Mouse (Mus musculus) lung, postnatal 36 days (tissue): ENCODE data around the gene Rapsn.
"Not testable (repeated sequence)": the region's sequence is repeated elsewhere in the genome, so short reads cannot be mapped to it uniquely, and the experiment has no call there.

Source experiments
- DNase-seq: peaks from one replicate; pipeline ENCODE4 v3.0.0; 2022; ENCODE audit warnings: mixed read lengths

Gene Rapsn

GRCm38 (mm10) chr2:91035385-91035784 lies at the start of gene Rapsn:
Rapsn (plus strand) TSS chr2:91035620.
- peak; percentile 69 for DNase-seq

DNA sequence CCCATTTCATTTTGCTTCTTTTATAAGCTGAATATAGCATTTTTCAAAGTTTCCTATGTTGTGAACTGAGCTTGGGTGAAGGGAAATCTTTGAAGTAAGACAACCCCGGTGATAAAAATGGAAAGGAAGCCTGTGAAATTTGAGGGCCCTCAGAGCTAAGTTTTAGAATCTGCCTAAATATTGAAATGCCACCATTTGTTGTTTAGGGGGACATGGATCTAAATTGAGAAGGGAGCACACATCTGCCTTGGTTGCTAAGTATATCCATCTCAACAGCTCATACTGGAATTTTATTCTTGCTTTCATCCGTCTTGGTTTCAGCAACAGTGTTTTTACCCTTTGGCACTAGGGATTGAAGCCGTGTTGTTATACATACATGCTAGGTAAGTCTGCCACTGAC lies 49.4 kb upstream of the Rapsn start:
- DNase-seq: no peak

DNA sequence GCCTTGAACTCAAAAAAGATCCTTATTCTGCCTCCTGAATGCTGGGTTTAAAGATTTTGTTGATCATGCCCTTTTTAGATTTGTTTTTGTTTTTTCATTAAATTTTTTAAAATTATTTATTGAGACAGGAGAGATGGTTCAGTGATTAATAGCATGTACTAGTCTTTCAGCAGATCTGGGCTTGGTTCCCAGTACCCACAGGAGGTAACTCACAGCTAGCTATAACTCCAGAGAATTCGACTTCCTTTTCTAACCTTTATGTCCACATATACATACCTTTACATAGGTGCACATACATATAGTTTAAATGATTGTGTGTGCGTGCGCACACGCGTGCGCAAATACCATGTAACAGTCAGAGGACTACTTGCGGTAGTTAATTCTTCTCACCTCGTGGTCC lies 26.9 kb upstream of the Rapsn start:
- DNase-seq: no peak

DNA sequence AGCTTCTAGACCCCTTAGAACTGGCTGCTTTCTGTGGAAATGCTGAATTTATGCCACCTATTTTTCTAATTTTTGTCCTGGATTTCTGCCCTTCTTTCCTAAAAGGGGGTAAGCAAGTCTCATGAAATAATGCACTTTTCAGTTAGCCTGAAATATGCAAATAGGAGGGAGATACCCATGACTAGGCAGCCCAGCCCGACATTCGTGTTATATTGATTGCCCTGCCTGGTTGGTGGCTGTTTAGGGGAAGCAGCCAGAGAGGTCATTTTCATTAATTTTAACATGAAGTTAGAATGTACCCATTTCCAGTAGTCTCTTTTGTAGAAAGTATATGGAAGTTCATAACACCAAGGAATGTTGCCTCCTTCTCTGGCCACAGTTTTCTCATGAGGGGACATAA lies 21.5 kb upstream of the Rapsn start:
- no peak for DNase-seq

DNA sequence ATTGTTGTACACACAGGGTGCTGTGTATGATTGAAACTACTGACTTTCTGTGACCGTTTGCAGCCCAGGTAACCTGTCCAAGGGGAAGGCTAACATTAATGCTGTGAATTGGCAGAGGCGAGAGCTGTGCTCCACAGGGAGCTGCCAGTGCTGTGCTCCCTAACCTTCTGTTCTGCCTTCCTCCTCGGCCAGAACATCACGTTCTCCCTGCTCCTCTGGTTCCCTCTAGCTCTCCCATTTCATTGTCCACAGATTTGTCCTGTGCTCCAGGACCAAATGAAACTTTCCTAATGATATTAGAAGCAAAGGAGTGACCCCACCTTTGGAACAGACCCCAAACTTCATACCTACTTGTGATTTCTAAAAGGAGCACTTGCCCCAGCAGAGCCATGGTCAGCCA lies 20.0 kb upstream of the Rapsn start:
- no peak for DNase-seq

DNA sequence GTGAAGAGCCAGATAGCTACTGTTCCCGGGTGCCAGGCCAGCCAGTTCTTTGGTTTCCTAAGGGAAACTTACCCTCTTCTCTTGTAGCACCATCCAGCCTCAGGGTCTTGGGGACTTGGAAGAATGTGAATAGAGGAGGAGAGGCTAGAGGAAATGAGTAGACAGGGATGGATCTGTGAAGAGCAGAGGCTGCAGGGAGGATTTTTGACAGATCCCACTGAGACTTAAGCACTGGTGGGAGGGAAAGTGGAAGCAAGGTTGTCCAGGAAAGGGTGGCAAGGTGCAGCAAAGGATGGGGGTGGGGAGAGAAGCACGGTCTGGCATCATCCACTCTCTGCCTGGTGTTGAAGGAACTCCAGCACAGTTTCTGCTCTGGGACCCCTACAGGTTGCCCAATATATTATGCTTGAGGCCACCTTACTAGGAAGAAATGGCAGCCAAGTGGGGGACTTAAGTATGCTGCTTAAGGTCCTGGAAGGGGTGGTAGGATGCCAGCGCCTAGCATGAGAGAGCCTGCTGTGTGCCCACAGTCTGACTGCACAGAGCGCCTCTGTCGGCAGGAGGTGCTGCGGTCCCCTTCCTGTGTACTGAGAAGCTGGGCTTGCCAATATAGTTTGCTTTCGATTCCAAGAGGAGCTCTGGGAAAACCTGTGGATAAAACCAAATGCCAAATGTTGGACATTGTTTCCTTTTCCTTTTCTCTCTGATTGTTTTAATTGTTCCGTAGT lies 17.2 kb upstream of the Rapsn start:
- peak; percentile 46 for DNase-seq

GRCm38 (mm10) chr2:91019911-91020310 lies 15.5 kb upstream of the Rapsn start:
- no peak for DNase-seq

DNA sequence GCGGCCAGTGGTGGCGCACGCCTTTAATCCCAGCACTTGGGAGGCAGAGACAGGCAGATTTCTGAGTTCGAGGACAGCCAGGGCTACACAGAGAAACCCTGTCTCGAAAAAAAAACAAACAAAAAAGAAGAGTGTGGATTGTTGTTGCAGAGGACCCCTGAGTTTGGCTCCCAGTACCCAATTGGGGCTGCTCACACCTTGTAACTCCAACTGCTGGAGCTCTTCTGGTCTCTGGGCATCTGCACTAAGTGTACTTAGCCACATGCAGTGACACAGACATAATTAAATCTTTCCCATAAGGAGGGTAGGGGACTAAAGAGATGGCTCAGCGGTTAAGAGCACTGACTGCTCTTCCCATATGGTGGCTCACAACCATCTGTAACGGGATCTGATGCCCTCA lies 13.2 kb upstream of the Rapsn start:
- DNase-seq: not testable (repeated sequence)

GRCm38 (mm10) chr2:91023131-91023530 lies 12.3 kb upstream of the Rapsn start:
- DNase-seq: no peak

DNA sequence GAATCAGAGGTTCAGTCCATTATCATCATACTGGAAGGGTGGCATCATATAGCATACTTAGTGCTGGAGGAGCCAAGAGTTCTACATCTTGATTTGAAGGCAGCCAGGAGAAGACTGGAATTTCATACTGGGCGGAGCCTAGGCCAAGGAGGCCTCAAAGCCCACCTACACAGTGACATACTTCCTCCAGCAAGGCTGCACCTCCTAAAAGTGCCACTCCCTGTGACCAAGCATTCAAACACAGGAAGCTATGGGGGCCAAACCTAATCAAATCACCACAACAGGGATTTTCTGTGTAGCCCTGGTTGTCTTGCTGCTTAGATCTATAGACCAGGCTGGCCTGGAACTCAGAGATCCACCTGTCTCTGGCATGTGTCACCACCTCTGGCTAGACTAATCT lies 11.5 kb upstream of the Rapsn start:
- DNase-seq: no peak

DNA sequence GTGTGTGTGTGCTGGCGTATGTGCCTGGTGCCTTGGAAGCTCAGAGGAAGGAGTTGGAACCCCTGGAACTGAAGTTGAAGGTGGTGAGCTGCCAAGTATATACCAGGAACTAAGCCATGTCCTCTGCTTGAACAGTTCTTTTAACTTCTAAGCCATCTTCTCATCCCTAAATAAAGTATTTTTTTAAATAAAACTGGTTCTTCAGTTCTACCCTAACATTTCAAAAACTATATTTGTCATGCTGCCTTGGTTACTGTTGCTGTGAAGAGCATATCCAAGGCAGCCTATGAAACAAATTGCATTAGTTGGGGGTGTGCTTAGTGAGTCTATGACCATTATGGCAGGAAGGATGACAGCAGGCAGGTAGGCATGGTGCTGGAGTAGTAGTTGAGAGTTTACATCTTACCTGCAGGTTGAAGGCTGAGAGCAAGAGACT lies 10.3 kb upstream of the Rapsn start:
- DNase-seq: no peak

DNA sequence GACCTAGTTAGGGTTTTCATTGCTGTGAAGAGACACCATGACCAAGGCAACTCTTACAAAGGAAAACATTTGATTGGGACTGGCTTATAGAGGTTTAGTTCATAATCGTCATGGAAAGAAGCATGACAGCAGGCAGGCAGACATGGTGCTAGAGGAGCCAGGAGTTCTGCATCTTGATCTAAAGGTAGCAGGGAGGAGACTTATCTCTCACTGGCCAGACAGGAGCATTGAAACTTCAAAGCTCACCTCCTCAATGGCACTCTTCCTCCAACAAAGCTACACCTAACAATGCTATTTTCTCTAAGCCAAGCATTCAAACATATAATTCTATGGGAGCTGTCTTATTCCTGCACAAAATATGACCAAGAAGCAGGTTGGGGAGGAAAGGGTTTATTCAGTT lies 8.9 kb upstream of the Rapsn start:
- no peak for DNase-seq

- DNase-seq: peak; percentile 55
Measured at GRCm38 (mm10) chr2:91027391-91028214, 7.8 kb upstream of the Rapsn start.

DNA sequence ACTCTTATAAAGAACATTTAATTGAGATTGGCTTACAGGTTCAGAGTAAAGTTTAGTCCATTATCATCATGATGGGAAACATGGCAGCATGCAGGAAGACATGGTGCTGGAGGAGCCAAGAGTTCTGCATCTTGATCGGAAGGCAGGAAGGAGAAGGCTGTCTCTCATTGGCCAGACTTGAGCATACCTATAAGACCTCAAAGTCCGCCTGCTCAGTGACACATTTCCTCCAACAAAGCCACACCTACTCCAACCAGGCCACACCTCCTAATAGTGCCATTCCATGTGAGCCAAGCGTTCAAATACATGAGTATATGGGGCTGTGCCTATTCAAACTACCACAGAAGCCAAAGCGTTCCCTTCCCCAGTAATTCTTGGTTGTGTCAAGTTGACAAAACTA lies 4.2 kb upstream of the Rapsn start:
- no peak for DNase-seq

GRCm38 (mm10) chr2:91033000-91033399 lies 2.4 kb upstream of the Rapsn start:
- DNase-seq: peak; percentile 8

DNA sequence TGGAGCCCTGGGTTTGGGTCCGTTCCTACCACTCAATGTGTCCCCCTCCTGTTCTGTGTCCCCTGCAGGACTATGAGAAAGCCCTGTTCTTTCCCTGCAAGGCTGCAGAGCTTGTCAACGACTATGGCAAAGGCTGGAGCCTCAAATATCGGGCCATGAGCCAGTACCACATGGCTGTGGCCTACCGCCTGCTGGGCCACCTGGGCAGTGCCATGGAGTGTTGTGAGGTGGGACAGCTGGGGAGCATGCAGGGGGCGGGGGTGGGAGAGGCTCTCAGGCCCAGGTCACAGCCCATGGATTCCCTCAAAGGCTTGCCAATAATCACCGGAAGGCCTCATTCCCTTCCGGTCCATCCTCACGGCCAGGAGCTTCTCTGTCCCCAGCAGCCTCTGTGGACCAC lies 6.4 kb downstream of the Rapsn start:
- no peak for DNase-seq

- DNase-seq: peak; percentile 20
Measured at GRCm38 (mm10) chr2:91042651-91043398, 7.4 kb downstream of the Rapsn start.

- DNase-seq: no peak
Measured at GRCm38 (mm10) chr2:91044727-91045126, 9.3 kb downstream of the Rapsn start.

DNA sequence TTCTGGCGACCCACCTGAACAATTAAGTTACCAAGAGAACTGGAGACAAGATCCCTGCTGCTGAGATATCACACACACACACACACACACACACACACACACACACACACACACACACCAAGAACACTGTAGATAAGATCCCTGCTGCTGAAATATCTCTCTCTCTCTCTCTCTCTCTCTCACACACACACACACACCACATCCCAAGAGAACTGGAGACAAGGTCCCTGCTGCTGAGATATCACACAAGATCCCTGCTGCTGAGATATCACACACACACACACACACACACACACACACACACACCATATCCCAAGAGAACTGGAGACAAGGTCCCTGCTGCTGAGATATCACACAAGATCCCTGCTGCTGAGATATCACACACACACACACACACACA lies 10.4 kb downstream of the Rapsn start:
- DNase-seq: not testable (repeated sequence)

GRCm38 (mm10) chr2:91047359-91047758 lies 11.9 kb downstream of the Rapsn start:
- no peak for DNase-seq

GRCm38 (mm10) chr2:91051917-91052316 lies 16.5 kb downstream of the Rapsn start:
- DNase-seq: no peak

GRCm38 (mm10) chr2:91052752-91053151 lies 17.3 kb downstream of the Rapsn start:
- DNase-seq: no peak

DNA sequence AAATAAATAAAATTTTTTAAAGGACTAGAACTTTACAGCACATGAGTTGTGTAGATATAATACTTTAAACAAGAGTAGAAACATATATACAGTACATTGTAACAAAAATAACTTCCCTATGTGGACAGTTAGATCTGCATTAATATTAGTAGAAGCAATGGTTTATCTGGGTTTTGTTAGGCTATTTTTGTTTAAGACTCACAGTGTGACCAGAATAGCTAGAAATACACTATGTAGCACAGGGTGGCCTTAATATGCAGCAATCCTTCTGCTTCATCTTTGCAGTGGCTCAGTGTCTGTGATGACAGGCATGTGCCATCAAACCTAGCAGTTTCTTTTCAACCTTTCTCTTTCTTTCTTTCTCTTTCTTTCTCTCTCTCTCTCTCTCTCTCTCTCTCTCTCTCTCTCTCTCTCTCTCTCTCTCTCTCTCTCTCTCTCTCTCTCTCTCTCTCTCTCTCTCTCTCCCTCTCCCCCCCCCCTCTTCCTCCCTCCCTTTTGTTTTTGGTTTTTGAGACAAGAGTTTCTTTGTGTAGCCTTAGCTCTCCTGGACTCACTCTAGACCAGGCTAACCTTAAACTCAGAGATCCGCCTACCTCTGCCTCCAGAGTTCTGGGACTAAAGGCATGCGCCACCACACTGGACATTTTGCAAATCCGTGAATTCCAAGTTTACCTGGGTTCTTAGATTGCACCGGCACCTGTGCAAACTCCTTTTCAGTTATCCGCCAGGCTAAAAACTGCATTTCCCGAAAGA lies 17.9 kb downstream of the Rapsn start:
- DNase-seq: no peak
